Mouse (Mus musculus) urinary bladder, postnatal 4 days (tissue): ENCODE measurements at regions not wholly inside any gene's neighbourhood (a gene's known extent, or its start where the extent isn't known, plus 50 kb on each side); places are given as distances from the start of the nearest gene placed in this dataset.

Experiments used
- DNase-seq, 2 experiments: peaks; one replicate each; pipeline ENCODE4 v3.0.0; 2021 to 2022; ENCODE audit warnings: low spot score in 2 of 2

DNA sequence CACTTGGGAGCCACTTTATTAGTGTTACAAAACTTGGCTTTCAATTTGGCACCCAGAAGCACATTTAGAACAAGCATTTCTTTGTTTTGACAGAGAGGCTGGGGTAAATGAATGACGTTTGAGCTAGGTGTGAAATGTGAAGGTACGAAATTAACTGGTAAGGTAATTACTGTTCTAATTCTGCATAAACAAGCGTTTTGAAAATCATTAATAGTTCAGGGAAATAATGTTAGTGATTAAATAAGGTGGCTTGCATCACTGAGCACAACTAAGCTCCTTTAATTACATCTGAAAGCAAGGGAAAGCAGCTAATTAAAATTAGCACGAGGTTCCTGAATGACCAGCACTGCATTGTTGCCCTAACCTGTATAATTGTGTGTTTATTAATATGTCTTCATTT is 529.9 kb upstream of the Pkn2 start:
- no peak for DNase-seq

DNA sequence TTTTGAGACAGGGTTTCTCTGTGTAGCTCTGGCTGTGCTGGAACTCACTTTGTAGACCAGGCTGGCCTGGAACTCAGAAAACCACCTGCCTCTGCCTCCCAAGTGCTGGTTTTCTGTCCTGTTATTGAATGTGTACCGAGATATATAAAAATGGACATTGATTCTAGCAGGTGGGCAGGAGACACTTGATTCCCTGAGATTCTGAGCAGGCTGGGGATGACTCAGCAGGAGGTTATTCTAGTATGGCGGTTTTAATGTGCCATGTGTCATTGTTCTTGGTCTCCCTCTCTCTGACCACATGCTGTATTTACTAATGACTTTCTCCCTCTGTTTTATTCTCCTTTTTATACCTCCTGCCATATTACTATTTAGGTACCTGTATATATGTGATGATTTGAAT is 517.2 kb upstream of the Pkn2 start:
- no peak for DNase-seq

DNA sequence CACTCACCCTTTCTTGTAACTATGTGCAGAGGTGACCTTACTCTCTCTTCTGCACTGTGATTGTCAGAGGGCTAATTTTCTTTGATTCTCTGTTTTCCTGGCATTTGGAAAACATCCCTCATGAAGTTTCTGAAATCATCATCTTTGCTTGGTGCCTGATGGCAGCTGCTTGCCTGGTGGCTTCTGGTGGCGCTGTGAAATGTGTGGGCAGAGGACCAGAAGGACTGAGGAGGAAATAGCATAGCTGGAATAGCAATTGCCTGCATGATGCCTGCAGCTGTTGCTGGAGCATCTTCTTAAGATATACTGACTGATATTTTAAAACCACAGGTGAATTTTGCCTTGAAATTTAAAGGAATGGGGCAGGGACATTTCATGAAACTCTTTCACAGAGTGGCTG is 502.6 kb upstream of the Pkn2 start:
- no peak for DNase-seq

DNA sequence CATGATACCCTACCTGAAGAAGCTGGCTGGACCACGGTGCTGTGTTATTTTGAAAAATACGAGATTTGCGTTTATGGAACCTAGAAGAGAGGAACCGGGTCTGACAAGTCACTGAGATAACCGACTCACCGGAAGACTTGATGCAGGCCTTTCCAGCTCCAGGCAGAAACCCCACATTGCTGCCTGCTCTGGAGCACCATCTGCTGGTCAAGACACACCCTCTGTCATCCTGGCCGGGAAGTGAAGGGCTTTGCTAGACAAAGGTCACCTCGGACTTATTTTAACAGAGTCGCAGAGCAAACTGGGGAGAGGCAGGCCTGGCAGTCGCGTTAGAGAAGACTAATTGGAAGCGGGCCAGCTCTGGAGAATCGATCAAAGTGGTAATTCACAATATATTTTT is 497.4 kb upstream of the Pkn2 start:
- DNase-seq = peak; percentile 54 to 72

DNA sequence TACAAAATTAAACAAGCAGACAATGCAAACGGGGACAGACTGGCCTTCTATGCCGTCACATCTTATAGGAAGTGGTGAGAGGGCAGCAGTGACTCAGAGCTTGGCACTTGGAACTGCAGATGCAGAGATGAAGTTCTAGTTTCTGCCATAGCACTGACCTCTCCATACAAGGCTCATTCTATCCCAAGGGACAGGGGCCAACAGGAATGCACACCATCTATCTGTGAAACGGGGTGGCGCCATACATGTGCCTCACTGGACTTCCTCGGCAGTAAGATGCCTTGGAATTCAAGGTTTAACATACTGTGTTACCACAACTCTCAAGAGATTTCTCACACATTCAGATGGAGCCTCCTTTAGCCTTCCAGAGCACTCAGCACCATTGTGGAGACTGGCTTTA is 495.6 kb upstream of the Pkn2 start:
- DNase-seq = no peak

DNA sequence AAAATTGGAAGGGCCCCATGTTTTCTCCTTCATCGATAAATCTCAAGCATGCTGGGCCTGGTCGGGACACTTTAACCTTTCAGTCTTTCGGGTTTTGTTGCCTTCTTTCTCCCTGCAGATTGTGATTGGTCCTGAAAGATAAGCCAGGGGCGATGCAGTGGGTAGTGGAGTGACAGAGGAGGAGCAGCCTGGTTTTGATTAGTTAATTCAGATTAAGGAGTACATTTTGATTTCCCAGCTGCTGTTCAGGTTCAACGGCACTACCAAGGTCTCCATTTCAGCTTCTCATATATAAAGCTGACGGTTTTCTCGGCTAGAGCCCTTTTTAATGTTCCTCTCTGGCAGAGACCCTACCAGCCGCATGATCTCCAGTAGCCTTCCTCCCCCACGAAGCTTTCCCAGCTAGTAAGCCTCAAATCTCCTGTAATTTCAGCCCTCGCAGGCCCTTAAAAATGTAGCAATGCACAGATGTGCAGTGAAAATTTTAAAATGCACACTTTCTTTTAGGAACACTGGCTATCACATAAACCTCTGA is 493.8 kb upstream of the Pkn2 start:
- no peak for DNase-seq

DNA sequence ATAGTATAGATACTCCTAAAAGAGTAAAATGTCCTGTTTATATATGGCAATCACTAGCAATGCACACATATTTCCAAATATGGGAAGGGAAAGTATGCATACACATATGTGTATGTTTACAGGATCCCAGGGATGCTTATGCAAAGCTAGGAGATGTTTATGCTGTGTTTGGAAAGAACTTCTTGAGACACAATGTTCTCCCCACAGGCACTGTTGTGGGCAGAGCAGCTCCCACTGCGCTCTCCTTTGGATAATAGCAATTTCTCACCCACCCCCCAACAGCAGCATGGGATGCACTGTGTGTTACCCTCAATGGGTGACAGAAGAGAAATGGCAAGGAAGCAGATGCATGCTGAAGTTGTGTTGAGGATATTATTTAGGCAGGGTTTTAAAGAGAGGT is 491.7 kb upstream of the Pkn2 start:
- no peak for DNase-seq

DNA sequence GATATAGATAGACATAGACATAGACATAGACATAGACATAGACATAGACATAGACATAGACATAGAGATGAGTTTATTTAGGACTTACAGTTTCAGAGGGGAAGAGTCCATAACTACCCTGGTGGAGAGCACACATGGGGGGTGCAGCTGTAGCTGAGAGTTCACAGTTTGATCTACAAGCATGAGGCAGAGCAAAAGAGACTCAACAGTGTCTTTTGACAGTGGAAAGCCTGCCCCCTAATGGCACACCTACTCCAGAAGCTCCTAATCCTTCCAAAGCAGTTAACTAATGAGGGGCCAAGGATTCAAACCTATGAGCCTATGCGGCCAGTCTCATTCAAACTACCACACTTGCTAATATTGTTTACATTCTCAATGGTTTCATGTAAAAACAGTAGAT is 487.2 kb upstream of the Pkn2 start:
- DNase-seq = no peak

DNA sequence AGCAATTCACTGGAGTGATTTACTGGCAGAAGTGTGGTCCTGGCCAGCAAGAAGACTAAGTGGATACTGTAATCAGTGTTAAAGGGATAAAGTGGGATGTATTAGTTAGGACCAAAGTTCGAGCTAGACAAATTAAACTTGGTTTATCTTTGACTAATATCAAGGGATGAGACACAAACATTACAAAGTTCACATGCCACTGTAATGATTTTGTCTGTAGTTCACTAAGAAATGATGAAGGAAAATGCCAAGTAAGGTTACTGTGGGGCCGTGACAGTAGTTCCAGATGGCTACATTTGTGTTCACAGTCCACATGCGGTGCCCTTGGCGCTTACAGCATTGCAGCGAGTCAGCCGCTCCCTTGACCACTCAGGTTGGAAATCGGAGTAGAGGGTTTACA is 458.2 kb upstream of the Pkn2 start:
- DNase-seq = no peak

DNA sequence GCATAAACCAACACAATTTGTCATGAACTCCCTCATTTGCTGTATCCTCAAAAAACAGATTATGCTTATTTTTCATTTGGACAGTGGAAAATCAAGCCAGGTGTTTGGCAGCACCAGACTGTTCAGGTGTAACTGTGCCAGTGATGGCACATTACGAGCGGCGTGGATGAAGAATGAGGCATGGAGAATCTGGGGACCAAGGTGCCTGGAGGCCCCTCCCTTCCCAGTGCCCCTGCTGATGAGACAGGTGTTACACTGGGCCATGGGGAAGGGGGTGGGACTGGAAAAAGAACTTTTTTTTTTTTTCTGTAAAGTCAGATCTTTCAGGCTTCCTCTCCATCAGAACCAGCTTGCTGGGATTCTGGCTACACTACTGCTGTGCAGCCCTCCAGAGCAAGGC is 451.5 kb upstream of the Pkn2 start:
- DNase-seq = no peak

DNA sequence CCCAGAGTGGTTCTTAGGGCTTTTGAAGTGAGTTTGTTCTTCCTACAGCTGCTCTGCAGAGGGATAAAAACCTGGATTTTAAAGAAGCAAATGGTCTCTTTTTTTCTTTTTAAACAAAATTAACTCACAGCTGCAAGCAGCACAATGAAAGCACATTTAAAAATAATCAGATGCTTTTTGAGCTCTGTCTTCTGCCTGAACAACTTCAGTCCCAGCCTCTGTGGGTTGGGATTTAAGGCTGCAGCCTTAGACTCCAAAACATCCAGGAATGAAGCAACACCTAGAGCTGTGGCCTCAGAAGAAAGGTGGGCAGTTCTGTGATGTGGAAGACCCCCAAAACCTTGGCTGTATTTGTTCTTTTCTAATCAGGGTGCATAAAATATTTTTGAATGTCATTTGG is 446.7 kb upstream of the Pkn2 start:
- no peak for DNase-seq

DNA sequence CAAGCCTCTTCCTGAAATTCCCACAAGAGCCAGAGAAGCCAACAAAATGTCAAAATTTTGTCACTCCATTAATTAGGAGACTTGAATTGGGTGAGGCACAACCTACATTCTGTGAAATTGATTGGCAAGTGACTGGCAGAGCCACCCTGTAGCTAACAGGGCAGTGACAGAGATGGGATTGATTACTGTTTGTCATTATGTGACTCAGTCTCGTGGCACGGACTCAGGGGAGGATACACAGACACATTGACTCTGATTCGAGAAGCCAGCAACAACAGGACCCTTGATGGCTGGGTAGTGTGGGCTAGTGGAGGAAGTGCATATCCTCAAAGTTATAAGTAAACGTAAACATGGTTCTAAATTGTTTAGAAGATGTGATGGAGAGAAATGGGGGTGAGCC is 445.8 kb upstream of the Pkn2 start:
- DNase-seq = no peak

DNA sequence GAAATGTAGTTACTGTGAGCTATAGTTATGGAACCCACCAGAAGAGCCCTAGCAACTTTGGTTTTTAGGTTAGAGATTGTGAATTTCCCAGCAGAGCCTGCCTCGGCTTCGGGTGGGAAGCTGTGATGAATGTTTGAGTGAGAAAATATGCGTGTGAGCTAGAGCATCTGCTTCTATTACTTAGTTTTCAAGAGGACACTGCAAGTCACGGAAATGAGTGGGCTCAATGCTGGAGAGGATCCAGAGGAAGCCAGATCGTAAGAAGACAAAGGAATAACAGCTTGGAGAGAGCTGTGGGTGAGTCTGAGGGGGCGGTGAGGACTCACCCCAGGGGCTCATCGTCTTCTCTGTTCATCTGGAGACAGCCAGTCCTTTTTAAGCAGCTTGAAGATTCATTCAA is 434.7 kb upstream of the Pkn2 start:
- no peak for DNase-seq

DNA sequence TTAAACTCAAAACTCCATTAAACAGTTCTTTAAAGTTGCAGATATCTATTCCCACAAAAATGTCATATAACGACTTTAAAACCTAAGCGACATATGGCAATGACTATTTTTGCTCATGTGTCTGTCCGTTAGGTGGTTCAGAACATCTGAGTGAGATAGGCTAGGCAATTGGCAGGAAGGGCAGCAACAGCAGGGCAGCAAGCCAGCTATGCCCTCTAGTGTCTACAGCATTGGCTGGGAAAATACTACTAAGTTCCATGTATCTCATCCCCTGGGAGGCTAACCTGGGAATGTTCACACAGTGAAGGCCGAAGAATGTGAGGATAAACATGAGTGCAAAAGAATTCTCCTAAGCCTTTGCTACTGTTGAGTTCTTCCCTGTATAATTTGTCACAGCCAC is 410.0 kb upstream of the Pkn2 start:
- DNase-seq = no peak

DNA sequence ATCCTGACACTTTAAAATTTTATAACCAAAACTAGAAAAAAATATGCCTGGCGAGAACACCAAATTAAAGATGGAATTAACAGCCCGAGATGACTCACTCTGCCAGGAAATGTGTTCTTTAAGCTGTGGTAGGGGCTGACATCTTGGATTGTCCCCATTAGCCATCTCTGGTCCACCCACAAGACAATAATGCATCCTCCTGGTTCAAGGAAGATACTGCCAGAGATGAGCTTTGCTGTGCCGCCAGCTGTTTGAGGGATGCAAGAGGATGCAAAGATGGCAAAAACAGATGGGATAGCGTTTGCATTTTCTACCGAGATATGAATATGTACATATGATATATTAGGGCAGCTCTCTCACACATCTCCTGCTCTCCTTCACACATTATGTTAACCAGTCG is 382.3 kb upstream of the Pkn2 start:
- DNase-seq = no peak

DNA sequence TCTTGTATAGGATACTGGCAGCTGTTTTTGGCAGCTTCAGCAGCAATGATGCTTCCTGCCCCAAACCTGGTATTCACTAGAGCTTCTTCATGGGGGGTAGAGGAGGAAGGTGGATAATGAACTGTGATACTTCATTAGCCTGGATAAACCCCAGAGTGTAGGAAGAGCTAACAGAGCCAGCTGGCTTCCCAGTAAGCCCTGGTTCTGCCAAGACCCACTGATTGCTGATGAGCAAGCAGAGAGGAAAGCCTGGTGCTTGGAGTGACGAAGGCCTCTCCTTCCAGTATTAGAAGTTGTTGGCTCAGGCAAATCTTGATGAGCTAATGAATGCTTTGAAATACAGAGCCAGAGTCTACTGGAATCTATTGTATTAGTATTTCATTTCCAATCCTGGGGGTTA is 370.8 kb upstream of the Pkn2 start:
- DNase-seq = no peak

DNA sequence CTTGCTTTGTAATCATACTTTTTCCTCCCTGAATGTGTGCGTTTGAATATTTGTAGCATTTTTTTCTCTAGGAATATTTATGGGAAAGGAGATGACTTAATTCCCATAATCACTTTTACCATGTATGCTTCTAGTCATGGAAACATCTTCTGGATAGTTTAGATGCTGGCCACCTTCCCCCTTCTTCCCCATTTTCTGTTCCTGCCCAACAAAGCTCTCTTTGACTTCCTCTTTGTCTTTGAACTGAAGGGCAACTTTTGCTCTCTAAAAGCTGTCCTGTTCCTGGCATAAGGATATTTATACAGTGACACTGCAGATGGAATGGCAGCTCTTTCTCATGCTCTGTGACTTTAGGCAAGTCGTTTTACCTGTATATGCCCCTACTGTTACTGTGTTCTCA is 370.2 kb upstream of the Pkn2 start:
- DNase-seq = no peak

DNA sequence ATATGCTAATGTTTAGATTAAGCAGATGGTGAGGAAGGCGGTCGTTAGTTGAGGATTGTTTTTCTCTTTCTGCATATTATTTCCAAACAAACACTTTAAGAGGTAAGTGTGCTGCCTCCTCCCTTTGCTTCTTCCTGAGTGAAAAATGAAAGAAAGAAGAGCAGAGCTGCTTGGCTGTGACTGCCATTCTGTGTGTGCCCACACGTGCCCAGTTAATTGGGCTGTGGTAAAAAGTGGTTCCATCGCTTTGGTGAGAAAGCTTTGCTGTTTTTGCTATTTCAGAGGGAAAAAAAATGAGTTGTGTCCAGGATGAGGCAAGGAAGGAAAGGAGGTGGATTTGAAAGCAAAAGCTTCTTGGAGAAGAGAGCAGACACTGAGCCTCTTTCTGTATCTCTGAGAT is 360.9 kb upstream of the Pkn2 start:
- no peak for DNase-seq

DNA sequence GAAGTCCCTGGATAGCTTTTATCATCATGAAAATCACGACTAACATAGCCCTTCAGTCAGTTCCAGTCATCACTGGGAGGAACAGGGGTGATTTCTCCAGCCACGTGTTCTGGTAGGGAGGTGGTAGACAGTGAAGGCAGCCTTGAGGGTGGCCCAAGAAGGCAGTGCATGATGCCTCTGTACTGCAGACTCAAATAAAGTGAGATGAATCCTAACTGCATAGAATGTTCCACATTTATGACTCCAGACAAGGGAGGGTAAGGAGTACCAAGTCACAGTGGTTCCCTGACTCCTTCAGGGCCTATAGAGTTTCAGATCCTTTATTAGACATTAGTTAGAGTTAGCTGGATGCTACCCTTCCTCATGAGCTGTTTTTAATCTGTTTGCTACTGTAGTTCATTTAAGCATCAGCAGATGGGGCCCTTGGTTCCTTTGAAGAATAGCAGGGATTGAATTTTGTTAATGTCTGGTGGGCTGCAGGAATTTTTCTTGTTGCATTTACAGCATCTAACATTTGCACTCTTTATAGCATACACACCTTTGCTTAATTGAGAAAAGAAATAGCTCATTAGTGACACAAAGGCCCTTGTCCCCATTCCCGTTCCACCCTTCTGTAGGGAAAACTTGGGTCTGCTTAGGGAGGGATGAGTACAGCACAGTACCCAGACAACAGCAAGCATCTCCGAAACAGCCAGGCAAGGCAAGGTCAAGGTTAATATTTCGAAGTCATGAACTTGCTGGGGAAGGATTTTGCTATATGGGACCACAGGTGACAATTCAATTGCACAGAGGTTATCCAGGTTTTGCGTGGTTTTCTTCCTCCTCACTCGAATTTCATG is 359.0 kb upstream of the Pkn2 start:
- DNase-seq = no peak

DNA sequence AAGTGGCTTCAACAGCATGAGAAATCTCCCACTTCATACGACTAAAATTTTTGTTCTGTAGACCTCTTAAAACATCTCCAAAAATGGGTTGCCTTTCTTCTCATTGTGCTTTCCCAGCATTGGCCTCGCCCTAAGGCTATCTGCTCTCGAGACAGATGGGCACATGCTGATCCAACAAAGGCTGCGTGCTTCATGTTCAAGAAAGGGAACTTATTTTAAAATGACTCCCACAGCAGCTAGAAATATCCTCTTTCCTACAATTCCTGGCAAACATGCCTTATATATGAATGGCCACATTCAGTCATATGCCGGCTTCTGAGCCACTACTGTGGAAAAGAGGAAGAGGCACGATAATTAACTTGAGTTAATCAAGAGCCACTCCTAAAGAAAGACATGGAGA is 356.7 kb upstream of the Pkn2 start:
- no peak for DNase-seq

DNA sequence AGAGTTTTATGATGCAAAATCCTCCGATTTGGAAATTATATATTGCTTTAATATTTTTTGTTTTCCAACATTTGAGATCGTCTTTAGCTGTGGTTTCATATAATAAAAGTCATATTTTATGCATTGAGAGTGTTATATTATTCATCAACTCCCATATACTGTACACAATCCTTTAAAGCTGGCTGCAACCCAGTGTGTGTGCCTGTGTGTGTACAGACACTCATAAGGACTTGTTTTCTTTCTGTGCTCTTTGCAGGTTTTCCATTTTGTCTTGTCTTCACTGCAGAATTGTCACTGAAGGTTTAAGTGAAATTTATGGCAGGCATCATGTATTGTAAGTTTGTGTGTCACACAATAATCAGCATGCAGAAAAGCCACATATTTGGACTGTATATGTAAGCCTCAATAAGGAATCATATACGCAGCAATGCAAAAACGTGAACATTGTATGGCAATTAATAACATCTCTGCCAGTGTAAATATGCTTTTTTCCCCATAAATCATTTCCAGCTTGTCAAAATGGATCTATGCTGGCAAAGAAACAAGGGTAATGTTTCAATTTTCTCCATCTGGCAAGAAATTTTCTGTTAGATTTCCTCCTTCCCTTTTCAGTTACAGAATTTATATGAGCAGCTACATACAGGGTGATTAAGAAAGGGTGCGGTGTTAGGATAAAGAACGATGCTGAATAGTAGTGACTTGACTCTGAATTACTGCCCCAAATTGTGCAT is 342.4 kb upstream of the Pkn2 start:
- DNase-seq = no peak

DNA sequence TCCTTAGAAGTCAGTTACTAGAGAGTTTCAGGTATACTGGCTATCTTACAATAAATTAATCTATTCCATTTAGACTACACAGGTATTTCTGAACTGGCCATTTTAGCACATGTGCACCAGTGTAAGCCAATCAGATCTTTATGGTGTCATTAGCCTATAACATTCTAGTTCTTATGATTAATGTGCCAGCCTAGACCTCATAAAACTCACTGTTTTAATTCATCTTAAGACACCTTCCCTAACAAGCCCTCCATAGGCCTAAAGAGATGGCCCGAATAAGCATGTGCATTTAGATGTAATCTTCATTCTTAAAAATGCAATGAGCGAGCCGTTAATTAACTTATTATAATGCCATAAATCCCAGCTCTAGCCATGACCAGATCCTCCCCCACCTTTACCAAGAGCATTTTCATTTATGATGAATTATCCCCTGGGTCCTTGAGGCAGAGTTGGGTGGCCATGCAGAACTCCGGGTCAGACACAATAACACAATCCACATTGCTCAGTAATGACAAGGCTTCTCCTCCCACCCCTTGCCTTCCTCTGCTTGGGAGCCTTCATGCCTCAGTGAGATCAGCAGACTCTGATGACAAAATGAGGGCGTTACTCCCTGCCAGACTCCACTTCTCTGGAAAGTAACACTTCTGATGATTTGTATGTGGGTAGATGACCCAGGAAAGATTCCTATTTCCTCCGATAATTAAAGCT is 311.6 kb upstream of the Pkn2 start:
- no peak for DNase-seq

DNA sequence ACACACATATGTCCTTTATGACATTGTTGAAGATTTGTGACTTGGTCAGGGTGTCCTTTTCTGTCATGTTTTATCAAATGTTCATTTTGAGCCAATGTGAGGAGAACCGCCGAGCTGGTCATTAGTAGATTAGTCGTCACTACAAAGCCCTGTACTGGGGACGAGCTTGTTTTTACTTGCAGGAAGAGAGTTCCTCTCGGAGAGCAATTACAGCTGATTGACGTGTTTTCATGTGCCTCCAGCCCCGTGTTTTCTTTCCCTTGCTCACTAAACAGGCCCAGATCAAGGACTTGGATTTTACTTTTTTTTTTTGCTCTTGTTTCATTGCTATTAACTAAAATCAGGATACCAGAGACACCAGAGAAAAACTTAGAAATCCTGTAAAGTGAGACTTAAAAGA is 307.1 kb upstream of the Pkn2 start:
- DNase-seq = no peak
